Mouse (Mus musculus) spleen, postnatal 10 days (tissue): Measurements from ENCODE around the gene Scml4.

ENCODE experiments used
- DNase-seq, 2 experiments: peaks; one replicate each; pipeline ENCODE4 v3.0.0; 2021 to 2022; ENCODE audit warnings: low spot score in 2 of 2

Gene Scml4

DNA sequence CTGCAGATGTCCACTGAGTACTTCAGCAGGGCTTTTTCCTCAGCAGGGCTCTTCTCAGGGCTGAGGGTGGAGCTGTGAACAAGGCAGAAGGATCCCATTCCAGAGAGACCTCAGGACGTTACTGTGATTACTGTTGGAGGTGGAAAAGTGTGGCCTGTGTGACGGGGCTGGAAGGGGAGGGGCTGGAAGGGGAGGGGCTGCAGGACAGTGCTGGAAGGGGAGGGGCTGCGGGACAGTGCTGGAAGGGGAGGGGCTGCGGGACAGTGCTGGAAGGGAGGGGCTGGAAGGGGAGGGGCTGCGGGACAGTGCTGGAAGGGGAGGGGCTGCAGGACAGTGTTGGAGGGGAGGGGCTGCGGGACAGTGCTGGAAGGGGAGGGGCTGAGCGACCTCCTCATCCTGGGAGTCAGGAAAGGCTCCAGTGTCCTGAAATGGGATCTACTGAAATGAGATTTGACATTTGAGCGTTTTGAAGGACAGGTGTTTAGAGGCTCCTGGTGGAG, 90.1 kb downstream of the Scml4 start:
- no peak for DNase-seq

DNA sequence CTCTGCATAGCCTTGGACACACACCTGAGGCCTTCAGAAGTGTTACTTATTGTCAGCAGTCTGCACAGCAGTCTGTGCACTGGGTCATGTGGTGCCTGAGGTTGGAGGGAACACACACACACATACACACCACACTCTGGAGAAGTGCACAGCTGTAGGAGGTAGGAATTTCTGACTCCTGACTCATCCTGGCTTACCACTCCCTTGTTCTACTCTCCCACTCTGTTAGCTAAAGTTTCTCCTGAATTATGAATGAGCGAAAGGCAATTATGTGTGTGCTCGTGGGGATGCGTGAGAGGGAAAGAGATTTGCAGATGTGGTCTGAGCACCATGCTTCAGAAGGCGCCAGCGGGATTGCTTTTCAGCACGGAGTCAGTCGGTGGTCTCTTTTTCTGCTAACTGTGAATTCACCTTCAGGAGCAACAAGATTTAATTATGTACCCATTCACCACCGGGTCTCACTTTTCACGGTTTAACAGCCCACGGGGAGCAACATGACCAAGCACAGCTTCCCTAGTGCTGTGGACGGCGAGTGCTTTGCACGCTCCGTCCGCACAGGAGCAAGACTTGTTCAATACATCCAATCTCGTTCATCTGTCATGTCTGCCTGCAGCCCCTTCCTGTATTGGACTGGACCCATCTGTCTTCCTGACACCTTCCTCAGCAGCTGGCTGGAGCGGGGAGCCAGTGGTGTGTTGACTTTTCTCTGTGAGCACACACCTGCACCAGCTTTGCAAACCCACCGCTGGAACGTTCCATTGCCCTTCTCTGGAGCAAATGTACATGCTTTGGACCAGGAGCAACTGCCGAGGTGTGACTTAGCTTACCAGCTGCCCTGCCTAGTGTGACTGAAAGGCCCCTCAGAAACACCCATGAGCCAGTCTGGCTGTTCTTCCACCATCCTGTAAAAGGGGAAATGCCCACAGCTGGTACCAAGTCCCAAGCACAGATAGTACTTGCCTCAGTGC, 91.2 kb downstream of the Scml4 start:
- DNase-seq, result no peak

DNA sequence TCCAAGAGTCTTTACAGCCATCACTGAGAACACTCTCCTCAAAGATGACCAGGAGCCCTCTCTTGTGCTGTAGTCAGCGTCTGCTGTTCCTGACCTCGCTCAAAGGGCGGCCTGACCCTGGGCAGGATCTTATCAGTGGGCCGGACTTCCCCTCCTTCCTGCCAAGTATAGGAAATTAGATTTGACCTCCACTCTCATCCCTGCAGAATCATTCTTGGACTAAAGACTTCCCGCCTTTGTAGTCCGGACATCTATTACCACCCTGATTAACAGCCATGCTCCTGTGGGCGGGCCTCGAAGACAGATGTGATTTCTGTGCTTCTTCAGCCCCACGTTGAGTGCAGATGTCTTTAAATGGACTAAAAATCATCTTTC, 91.9 kb downstream of the Scml4 start:
- DNase-seq, result no peak

DNA sequence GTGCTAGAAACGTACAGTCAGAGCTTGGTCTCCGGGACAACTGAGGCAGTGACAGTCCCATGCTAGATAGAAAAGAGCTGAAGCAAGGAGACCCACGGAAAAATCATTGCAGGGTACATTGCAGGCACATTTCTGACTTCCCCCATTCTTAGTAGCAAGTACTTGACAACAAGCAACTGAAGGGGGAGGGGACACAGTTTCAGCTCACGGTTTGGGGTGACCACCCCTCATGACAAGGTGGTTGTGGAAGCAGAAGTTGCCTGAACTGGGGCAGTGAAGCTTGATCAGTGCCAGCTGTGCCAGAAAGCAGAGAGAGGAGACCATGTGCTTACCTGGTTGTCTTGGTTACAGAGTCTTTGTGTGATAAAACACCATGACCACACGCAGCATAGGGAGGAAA, 93.4 kb downstream of the Scml4 start:
- DNase-seq, result no peak

DNA sequence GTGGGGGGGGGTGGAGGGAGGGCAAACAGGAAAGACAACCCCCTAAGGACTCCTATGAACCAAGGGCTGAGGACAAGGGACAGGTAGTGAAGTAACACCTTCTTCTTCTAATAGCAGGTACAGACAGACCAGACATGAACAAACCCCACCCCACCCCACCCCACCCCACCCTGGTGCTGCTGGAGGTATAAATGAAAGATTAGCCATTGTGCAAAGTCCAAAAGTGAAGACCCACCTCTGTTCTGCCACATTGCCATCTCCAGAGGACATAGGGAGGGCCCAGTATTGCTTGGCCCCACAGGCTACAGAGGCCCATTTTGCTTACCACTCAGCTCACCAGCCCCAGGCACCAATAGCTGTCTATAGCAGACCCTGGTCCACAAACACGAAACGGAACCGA, 95.0 kb downstream of the Scml4 start:
- DNase-seq, result no peak

DNA sequence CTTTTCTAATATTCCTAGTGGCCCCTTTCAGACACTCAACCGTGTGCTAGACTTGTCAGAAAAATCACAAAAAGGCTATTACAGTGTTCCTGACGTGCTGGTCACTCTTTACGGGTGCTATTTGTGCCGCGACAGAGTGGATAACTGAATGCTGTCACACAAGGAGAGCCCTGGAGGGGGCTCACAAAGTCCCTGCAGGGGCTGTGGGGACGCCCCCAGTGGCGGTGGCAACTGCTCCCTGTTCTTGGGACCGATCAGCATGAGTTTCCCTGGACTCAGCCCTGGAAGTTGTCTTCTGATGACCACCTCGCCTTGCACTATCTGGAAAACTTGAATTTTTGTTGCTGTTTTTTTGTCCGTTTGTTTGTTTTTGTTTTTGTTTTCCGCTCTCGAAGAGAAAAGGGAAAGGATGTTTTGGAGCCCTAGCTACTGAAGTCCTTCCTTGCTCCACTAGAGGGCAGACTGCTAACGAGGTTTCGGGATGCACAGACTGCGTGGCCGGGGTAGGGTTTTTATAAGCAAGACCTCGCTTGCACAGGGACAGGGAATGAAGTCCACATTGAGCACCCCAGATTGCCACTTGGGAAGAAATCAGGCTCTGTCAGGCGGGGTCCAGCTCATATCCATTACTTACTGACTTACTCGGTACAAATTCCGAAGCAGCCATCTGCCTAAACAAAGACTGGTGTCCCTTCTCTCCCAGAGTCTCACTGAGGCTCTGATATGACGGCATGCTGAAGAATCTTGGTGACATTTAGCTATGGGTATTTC, 97.9 kb downstream of the Scml4 start:
- DNase-seq, result peak; percentile 35 to 69

DNA sequence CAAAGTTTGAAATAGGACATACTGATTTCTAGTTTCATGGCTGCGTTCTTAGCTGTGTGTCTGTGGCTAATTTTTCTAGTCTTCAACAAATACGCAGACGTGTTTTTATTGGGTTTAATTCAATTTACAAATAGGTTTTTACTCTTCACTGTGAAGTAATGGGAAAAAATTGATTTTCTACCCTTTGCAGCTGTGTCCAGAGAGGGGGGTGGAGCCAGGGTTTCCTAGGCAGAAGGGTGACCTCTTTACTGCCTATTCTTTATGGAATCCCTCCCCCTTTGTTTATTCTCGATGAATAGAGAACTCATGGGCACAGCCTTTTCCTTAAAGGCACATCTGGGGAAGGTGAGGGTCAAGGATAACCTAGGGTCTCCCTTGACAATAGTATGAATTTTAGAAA, 98.5 kb downstream of the Scml4 start:
- DNase-seq, result no peak

DNA sequence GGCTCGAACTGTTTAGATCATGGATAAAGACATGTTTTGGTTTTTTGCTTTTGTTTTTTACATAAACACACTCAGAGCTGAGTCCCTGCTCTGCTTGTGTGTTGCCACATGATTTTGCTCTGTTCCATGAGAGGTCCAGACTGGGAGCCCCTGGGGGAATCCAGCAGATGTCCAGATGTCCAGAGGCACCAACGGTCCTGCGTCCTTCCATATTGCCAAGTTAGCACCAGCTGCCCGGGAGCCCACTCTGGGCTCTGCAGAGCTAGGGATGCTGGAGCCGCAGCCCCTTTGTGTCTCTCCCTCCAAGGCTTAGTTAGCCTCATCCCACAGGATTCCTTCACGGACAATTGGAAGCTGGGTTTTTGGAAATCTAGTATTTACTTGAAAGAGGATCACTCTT, 101.6 kb downstream of the Scml4 start:
- DNase-seq, result no peak

DNA sequence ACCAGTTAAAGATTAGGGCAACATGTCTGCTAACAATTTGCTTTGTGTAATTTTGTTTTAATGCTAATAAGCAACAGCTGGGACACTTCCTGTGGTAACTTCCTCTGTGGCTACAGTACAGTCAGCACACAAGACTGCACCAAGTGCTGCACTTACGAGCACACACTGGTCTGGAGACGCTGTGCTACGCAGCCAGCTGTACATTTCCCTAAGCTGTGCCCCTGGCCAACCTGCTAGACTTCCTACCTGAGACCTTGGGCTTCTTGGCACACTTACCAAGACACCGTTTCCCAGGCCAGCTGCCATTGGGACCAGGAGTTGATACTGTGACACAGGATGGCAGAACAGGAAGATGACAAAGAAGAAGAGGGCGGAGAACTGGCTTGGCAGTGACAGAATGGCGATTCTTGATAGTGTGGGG, 102.0 kb downstream of the Scml4 start:
- peak; percentile 26 to 35 for DNase-seq

DNA sequence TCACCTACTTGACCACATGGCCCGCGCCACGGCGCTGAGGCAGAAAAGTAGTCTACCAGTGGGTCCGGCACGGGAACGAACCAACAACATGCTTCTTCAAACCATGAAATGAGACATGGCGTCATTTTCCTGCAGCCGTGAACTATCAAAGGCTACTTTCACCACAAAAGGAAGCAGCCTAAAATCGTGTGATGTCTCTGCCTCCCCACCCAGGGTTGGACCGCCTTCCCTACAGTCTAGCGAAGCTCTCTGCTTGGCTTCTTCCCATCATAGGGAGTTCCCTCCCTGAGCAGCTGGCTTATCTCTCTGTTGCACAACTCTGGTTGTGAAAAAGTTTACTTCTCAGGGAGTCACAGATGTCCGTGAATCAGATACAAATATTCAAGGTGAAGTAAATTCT, 102.5 kb downstream of the Scml4 start:
- DNase-seq, result peak in 1 of 2 experiments; percentile 47

DNA sequence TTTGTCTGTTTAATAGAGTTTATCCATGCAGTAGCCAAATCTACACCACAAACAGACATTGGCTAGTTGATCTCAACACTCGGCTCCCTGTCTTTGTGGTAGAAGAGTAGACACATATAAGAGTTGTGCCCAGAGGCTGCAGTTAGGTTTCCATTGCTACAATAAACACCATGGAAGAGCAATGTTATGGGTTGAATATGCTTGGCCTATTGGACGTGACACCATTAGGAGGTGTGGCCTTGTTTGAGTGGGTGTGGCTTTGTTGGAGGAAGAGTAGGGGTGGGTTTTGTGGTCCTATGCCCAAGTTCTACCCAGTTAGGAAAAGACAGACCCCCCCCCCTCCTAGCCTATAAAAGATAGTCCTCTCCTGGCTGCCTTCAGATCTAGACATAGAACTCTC, 102.9 kb downstream of the Scml4 start:
- no peak for DNase-seq

DNA sequence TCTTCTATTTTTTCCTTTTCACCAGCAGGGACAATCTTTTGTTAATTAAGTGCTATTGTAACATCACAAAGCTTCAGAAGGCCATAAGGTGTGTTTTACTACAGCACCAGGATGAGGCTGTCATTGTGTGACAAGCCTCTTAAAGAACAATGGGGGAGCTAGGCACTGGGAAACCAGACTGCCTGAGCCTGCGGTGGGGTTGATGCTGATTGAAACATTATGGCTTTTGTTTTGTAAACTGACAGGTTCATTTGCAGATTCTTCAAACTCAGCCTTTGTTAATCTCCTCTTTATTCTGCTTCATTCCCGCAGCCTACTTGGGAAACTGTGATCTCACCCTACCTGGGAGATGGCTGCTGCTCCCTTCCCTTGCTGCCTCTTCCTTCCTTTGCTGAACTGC, 108.2 kb downstream of the Scml4 start:
- DNase-seq, result no peak

DNA sequence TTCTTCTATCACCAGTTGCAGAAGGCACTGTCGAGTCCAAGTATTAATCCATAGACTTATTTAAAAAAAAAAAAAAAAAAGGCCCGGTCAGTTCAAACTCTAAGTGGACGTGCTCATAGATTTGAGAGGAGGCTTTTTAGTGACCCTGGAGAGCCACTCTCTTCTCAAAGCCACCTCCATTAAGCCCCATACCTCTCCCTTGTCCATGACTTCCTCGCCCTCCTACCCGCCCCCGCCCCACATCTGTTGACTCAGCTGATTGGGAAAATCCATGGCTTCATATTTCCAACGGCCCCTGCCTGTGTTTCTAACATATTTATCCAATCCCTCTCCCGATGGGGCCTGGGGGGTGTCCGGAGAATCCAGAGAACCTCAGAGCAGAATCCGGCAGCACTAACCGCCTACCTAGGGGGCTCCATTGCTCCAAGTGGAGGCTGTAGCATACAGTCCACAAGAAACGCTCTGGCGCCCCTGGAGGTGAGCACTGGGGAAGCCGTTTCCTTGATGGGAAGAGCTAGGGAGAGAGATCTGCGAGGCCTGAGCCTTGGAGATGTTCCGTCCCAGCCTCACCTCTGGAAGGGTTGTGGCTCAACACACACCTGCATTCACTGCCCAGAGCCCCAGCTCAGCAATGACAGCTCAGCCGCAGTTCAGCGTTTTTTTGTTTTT, 112.5 kb downstream of the Scml4 start:
- DNase-seq, result peak; percentile 31 to 76

DNA sequence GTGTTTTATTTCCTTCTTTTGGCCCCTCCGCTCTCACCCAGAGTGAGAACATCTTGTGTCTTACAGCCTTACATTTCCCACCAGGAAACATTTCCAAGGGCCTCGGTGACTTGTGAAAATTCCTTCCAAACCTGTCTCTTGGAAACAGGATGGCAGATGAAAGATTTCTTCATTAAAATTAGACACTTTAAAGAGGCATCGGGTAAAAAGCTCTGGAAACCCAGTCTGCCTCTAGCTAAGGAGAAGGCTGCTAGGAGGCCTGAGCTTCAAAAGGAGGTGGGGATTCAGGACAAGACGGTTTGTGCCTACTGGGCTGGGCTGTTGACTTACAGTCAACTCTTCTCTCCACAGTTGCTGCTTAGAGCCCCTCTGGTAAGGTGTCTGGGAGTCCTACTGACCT, 113.4 kb downstream of the Scml4 start:
- no peak for DNase-seq

DNA sequence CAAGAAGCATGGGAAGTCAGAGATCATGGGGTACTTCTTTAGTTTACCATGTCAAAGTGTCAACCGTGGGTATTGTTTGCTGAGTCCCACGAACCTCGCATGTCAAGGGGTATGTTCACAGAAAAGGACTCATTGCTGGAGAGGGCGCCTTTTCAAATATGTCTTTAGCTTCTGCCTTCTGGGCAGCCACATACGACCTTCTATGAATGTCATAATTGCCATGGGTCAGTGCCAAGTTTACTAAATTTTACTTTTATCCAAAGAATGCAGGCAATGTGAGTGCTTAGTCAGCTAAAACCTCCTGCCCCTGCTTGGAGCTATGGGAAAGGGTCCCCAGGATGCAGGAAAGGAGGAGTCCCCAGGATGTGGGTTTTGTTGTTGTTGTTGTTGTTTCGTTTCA, 116.4 kb downstream of the Scml4 start:
- DNase-seq, result no peak

DNA sequence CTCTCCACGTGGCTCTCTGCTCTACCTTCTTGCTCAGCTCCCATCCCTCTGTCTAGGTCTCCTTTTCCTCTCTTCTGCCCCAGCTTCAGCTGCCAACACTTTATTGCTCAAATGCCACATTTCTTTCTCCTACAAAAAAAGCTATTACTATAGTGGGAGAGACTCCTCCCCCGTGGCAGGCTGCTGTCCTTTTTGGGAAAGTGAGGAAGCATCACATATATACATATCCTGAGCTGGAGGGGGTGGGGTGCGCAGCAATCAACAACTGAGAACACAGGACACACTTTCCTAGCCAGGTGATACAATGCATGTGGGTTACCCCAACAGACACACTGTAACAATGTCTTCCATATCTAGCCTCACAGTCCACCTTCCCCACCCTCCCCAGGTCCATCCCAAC, 118.2 kb downstream of the Scml4 start:
- DNase-seq, result no peak

DNA sequence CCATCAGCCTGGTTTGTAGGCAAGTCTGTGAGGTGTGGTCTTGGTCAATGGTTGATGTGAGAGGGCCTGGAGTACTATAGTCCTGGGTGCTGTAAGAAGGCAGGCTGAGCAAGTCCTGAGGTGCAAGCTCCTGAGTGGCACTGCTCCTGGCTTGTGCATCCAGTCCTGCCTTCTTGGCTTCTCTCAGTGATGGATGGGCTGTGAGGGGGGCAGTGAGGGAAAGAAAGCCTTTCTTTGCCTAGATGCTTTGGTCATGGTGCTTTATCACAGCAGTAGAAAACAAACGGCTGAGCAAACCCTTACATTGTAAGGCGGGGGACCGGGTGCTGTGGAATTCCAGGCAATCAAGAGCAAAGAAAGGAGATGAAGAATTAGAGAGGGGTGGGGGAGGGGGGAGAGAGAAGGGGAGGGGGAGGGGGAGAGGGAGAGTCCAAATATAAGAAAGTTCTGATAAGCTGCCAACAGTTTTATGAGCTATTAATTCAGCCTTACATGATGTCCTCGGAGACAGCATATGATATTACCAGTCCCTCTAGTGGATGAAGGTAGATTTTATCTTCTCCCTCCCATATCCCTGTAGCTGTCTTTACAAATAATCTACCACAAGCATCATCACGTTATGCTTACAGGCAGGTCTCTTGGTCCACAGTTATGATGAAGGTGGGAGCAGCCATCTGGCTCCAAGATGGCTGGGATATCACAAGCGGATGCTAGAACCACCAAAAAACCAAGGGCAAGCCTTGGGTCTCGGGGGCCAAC, 121.0 kb downstream of the Scml4 start:
- DNase-seq, result no peak

DNA sequence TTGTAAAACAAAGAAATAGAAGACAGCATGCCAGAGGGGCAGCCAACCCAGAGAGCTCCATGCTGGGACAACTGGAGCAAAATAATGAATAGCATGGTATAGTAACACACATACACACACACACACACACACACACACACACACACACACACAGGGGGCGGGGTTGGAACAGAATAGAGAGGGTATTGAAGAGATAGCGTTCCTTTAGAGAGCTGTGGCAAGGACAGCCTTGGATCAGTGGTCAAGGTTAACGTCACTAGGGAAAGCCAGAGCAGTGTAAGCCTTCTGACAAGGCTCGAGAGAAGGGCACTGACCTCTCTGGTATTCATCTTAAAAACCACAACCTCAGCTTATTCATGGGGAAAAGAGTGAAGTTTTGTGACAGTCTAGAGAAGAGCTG, 124.7 kb downstream of the Scml4 start:
- no peak for DNase-seq

DNA sequence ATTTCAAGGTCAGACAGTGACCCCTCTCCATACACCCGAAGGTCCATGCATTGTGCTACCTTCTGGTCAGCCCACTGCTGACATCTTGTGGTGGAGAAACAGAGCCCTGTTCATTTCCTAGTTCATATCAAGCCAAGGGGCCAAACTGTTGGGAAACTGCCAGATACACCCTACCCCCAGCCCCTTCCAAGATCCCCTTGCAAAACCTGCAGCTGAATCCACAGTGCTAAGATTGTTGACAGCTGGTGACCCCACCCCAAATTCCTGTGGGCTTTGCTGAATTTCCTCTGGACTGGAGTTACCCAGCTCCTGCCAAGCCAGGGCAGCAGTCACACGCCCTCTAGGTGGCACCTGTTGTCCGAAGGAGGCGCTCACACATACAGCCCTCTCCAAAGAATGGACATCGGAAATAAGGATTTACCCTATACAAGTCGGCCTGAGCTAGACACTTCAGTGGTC, 127.5 kb downstream of the Scml4 start:
- DNase-seq, result peak; percentile 25 to 53

DNA sequence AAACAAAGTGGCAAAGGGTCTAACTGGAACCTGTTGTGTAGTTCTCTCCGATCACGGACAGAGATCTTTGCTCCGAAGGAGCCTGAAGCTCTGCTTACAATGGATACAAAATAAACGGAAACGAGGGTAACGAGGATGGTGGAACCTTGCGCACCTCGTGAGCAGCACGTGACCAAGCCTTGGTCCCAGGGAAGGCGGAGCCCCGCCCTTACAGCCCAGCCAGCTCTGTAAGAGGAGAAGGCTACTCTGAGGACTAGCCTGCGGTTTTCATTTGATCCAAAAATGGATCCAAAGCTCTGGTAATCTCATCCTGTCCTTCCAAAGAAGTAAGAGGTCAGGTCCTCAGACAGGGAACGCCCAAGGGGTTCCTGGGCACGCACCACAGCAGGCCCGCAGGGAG, 128.5 kb downstream of the Scml4 start:
- no peak for DNase-seq

DNA sequence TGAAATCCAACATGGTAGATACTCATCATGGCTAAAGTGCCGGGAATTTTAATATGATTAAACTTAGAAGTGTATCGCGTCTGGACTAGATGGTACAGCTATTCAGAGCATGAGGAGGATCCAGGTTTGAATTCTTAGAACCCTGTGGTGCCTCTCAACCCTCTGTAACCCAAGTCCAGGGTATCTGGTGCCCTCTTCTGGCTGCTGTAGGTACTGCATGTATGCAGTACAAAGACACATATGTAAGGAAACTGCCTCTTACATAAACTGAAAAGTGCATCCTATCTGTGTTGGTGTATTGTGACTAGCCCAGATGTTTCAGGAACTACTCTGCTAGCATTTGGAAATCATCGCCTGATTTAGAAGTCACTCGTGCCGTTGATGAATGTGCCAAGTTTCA, 129.7 kb downstream of the Scml4 start:
- peak; percentile 58 to 76 for DNase-seq
